Mouse (Mus musculus) hindbrain, embryonic 16.5 days (tissue): ENCODE measurements around the gene Spop. TPM values are rescaled to one million over a fixed set of nuclear protein-coding genes. Genes with fewer than 3 reads are reported as not detected.

ENCODE experiments used
- ATAC-seq: fragments of 200-750 bp; cut with Nextera tagmentation; 2 replicates; pipeline ENCODE4 v1.8.0; 2017; ENCODE audit warnings: moderate TSS enrichment, moderate library complexity
- H3K27ac ChIP-seq: fragments of 300-500 bp; sonication (generic); 2 replicates; pipeline ENCODE4 v1.5.1; 2014; ENCODE audit warnings: low read depth, mild to moderate bottlenecking, control low read depth, low read length, moderate library complexity
- H3K27me3 ChIP-seq: fragments of 300-500 bp; sonication (generic); replicated peaks from 2 replicates; pipeline ENCODE4 v1.6.1; 2014; ENCODE audit warnings: low read length; ENCODE audit not compliant: control insufficient read depth, insufficient read depth
- H3K36me3 ChIP-seq: fragments of 300-500 bp; sonication (generic); 2 replicates; pipeline ENCODE4 v1.6.1; 2014; ENCODE audit warnings: mild to moderate bottlenecking, low read length, moderate library complexity, mixed read lengths; ENCODE audit not compliant: control insufficient read depth, insufficient read depth
- H3K4me1 ChIP-seq: fragments of 300-500 bp; sonication (generic); 2 replicates; pipeline ENCODE4 v1.6.1; 2014; ENCODE audit warnings: low read depth, low read length; ENCODE audit not compliant: control insufficient read depth, insufficient read depth
- H3K4me2 ChIP-seq: fragments of 300-500 bp; sonication (generic); 2 replicates; pipeline ENCODE4 v1.6.1; 2014; ENCODE audit warnings: mild to moderate bottlenecking, low read length, control low read depth, moderate library complexity
- H3K4me3 ChIP-seq: fragments of 300-500 bp; sonication (generic); 2 replicates; pipeline ENCODE4 v1.5.1; 2014; ENCODE audit warnings: mild to moderate bottlenecking, low read length, control low read depth, moderate library complexity
- H3K9ac ChIP-seq: fragments of 300-500 bp; sonication (generic); 2 replicates; pipeline ENCODE4 v1.6.1; 2014; ENCODE audit warnings: low read depth, mild to moderate bottlenecking, control low read depth, low read length, moderate library complexity
- H3K9me3 ChIP-seq: fragments of 300-500 bp; sonication (generic); 2 replicates; pipeline ENCODE4 v1.6.1; 2014; ENCODE audit warnings: mild to moderate bottlenecking, low read length, moderate library complexity; ENCODE audit not compliant: control insufficient read depth
- WGBS: fragments of 180-500 bp; shearing (Covaris S2); extraction: QIAGEN DNeasy Blood & Tissue Kit; methylation state at CpG from one replicate; pipeline ENCODE4 v1.1.7; 2014; 5-methylcytosine and 5-hydroxymethylcytosine counted together
- polyA plus RNA-seq: library from polyadenylated mRNA; unstranded; fragments of >200 nt; fragmentation: Nextera tagmentation; extraction: Ambion mirVana; gene quantifications from 2 replicates; pipeline ENCODE4 v1.2.1, GENCODE M21; 2015

Gene Spop
- polyA plus RNA-seq, 1 experiment from 2014 or later = 250 TPM

- WGBS = 50% methylated on average over 12 of the region's 12 CpGs
Measured at GRCm38 (mm10) chr11:95507041-95507716, 93.3 kb downstream of the Spop start.

GRCm38 (mm10) chr11:95507785-95508184 is 93.9 kb downstream of the Spop start:
- WGBS = 79% methylated on average over 5 of the region's 5 CpGs
- Histone ChIP-seq H3K27ac (no peak overlapping the region), H3K27me3 (peaks cover 8% of the 10 kb centered on the region), H3K36me3 (no peaks in the 10 kb centered on the region), H3K9me3 (no peaks in the 10 kb centered on the region), H3K4me3 (no peak overlapping the region), H3K4me1 (peaks cover 2% of the 10 kb centered on the region), H3K9ac (no peak overlapping the region), H3K4me2 (no peak overlapping the region)
- ATAC-seq = no peak

More at GRCm38 (mm10) chr11:95507041-95507716, 93.3 kb downstream of the Spop start:
- Histone ChIP-seq H3K27ac (no peak overlapping the region), H3K9ac (no peak overlapping the region), H3K36me3 (no peaks in the 10 kb centered on the region), H3K27me3 (peaks cover 4% of the 10 kb centered on the region), H3K4me2 (no peak overlapping the region), H3K4me1 (peaks cover 2% of the 10 kb centered on the region), H3K4me3 (no peak overlapping the region), H3K9me3 (no peaks in the 10 kb centered on the region)
- ATAC-seq = no peak

- Histone ChIP-seq H3K36me3 (no peaks in the 10 kb centered on the region), H3K27ac (no peak overlapping the region), H3K4me3 (no peak overlapping the region), H3K4me1 (peaks cover 3% of the 10 kb centered on the region), H3K9ac (no peak overlapping the region), H3K4me2 (no peak overlapping the region), H3K9me3 (no peaks in the 10 kb centered on the region), H3K27me3 (peaks cover 10% of the 10 kb centered on the region)
- no peak for ATAC-seq
- WGBS = 62% methylated on average over 12 of the region's 13 CpGs
Measured at GRCm38 (mm10) chr11:95508211-95508926, 94.5 kb downstream of the Spop start.

DNA sequence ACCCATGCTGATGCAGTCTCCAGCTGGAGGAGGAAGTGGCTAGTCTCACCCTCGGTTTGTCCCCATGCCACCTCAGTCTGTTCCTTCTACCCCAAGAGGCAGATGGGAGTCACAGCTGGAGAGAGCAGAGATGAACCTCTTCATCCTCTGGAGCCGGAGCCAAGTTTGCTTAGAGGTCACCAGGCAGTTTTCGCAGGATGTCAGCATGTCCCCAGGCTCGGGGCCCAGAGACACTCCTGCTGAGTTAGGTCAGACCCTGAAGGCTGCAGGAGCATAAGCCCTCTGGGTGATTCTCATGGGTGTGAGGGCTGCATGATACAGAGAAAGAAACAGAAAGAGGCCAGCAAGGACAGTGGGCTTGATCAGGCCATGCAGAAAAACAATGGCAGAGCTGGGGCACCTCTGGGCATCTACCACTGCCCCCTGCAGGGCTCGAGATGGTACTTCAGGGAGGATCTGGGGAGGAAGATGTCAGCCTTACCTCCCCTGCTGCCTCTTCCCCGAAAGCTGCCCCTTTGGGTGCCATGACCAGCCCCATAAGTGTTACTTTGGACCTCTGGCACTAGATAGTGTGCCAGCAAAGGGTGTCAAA is 95.3 kb downstream of the Spop start:
- no peak overlapping the region for H3K27ac ChIP-seq
- WGBS = 68% methylated on average over 6 of the region's 6 CpGs
- H3K36me3 ChIP-seq = no peaks in the 10 kb centered on the region
- no peak overlapping the region for H3K9ac ChIP-seq
- ATAC-seq = no peak
- H3K4me1 ChIP-seq = peaks cover 8% of the 10 kb centered on the region
- H3K9me3 ChIP-seq = no peaks in the 10 kb centered on the region
- H3K27me3 ChIP-seq = peaks cover 13% of the 10 kb centered on the region
- no peak overlapping the region for H3K4me2 ChIP-seq
- no peak overlapping the region for H3K4me3 ChIP-seq

DNA sequence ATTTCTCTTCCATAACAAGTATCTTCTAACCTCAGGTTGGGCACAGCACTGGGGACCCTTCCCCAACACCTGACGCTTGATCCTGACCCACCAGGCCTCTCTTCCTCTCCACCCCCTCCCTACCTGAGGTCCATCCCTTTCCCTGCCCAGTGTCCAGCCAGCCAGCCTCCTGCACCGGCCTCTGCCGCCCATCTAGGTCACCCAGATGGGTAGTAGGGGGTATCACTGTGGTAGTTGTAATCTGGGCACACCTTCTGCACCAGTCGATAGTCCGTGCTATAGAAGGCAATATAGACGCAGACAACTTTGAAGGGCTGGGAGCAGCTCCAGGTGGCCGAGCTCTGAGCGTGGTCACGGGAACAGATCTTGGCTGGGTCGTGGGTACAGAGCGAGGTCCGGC is 96.8 kb downstream of the Spop start:
- Histone ChIP-seq H3K27ac (no peak overlapping the region), H3K36me3 (no peaks in the 10 kb centered on the region), H3K4me2 (no peak overlapping the region), H3K4me3 (no peak overlapping the region), H3K27me3 (peaks cover 16% of the 10 kb centered on the region), H3K9me3 (no peaks in the 10 kb centered on the region), H3K4me1 (peaks cover 17% of the 10 kb centered on the region), H3K9ac (no peak overlapping the region)
- WGBS = 92% methylated on average over 12 of the region's 12 CpGs
- no peak for ATAC-seq

- Histone ChIP-seq H3K27ac (no peak overlapping the region), H3K4me2 (no peak overlapping the region), H3K36me3 (no peaks in the 10 kb centered on the region), H3K27me3 (peaks cover 16% of the 10 kb centered on the region), H3K4me3 (no peak overlapping the region), H3K9me3 (no peaks in the 10 kb centered on the region), H3K4me1 (peaks cover 25% of the 10 kb centered on the region), H3K9ac (no peak overlapping the region)
- ATAC-seq = no peak
- WGBS = 89% methylated on average over 1 of the region's 1 CpGs
Measured at GRCm38 (mm10) chr11:95511919-95512318, 98.0 kb downstream of the Spop start.

GRCm38 (mm10) chr11:95512383-95512782 is 98.5 kb downstream of the Spop start:
- H3K27me3 ChIP-seq = peaks cover 16% of the 10 kb centered on the region
- no peaks in the 10 kb centered on the region for H3K9me3 ChIP-seq
- no peak overlapping the region for H3K9ac ChIP-seq
- no peaks in the 10 kb centered on the region for H3K36me3 ChIP-seq
- H3K4me1 ChIP-seq = peaks cover 25% of the 10 kb centered on the region
- H3K4me2 ChIP-seq = peak overlapping the region; percentile 95
- H3K4me3 ChIP-seq = no peak overlapping the region
- no peak overlapping the region for H3K27ac ChIP-seq
- ATAC-seq = no peak
- 80% methylated on average over 6 of the region's 6 CpGs for WGBS

- Histone ChIP-seq H3K4me3 (peak overlapping the region; percentile 64), H3K27ac (no peak overlapping the region), H3K4me1 (peaks cover 25% of the 10 kb centered on the region), H3K4me2 (peak overlapping the region; percentile 95), H3K9me3 (no peaks in the 10 kb centered on the region), H3K27me3 (peaks cover 16% of the 10 kb centered on the region), H3K9ac (peak overlapping the region; percentile 71), H3K36me3 (no peaks in the 10 kb centered on the region)
- under 1% methylated on average over 60 of the region's 66 CpGs for WGBS
- ATAC-seq = peak; percentile 25
Measured at GRCm38 (mm10) chr11:95513461-95514297, 99.8 kb downstream of the Spop start.
